Mouse (Mus musculus) forebrain, embryonic 16.5 days (tissue): ENCODE results near the gene Arfrp1. TPM values are rescaled to one million over a fixed set of nuclear protein-coding genes. Genes with fewer than 3 reads are reported as not detected.

Source experiments
- ATAC-seq: fragments of 200-750 bp; cut with Nextera tagmentation; 2 replicates; pipeline ENCODE4 v1.8.0; 2017; ENCODE audit warnings: mild to moderate bottlenecking, moderate library complexity
- H3K27ac ChIP-seq: fragments of 300-500 bp; sonication (generic); 2 replicates; pipeline ENCODE4 v1.5.1; 2014; ENCODE audit warnings: low read length, control low read depth
- H3K27me3 ChIP-seq: fragments of 300-500 bp; sonication (generic); replicated peaks from 2 replicates; pipeline ENCODE4 v1.6.1; 2014; ENCODE audit warnings: low read length; ENCODE audit not compliant: control insufficient read depth, insufficient read depth
- H3K36me3 ChIP-seq: fragments of 300-500 bp; sonication (generic); 2 replicates; pipeline ENCODE4 v1.6.1; 2014; ENCODE audit not compliant: control insufficient read depth, insufficient read depth
- H3K4me1 ChIP-seq: fragments of 300-500 bp; sonication (generic); replicated peaks from 2 replicates; pipeline ENCODE4 v1.6.1; 2014; ENCODE audit warnings: low read length; ENCODE audit not compliant: control insufficient read depth, insufficient read depth
- H3K4me2 ChIP-seq: fragments of 300-500 bp; sonication (generic); 2 replicates; pipeline ENCODE4 v1.6.1; 2014; ENCODE audit warnings: mild to moderate bottlenecking, low read length, control low read depth
- H3K4me3 ChIP-seq: fragments of 300-500 bp; sonication (generic); replicated peaks from 2 replicates; pipeline ENCODE4 v1.5.1; 2014; ENCODE audit warnings: mild to moderate bottlenecking, low read length, control low read depth
- H3K9ac ChIP-seq: fragments of 300-500 bp; sonication (generic); replicated peaks from 2 replicates; pipeline ENCODE4 v1.6.1; 2014; ENCODE audit warnings: low read depth, low read length, control low read depth
- H3K9me3 ChIP-seq: fragments of 300-500 bp; sonication (generic); 2 replicates; pipeline ENCODE4 v1.6.1; 2016; ENCODE audit warnings: low read length; ENCODE audit not compliant: control insufficient read depth
- WGBS: fragments of 180-500 bp; shearing (Covaris S2); extraction: QIAGEN DNeasy Blood & Tissue Kit; methylation state at CpG from one replicate; pipeline ENCODE4 v1.1.7; 2014; 5-methylcytosine and 5-hydroxymethylcytosine counted together
- polyA plus RNA-seq: library from polyadenylated mRNA; unstranded; fragments of >200 nt; fragmentation: Nextera tagmentation; extraction: Ambion mirVana; gene quantifications from 2 replicates; pipeline ENCODE4 v1.2.1, GENCODE M21; 2015

Gene Arfrp1
- polyA plus RNA-seq, 1 experiment from 2014 or later, result 107 TPM

DNA sequence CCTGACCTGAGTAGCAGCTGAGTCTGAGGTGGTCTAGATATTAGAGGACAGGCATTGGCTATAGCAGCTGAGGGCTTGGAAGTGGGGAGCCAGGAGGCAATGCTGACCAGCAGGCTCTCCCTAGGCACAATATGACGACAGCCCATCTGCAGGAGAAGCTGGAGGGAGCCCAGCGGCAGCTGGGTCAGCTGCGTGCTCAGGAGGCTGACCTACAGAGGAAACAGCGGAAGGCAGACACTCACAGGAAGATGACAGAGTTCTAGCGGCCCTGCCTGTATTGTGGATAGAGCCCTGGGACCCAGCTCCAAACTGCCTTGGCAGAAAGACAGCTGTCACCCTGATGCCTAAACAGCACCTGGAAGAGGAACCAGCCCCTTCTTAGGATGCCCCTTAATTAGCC, 15.0 kb upstream of the Arfrp1 start:
- no peaks in the 10 kb centered on the region for H3K4me1 ChIP-seq
- no peaks in the 10 kb centered on the region for H3K9me3 ChIP-seq
- no peaks in the 10 kb centered on the region for H3K27me3 ChIP-seq
- H3K4me3 ChIP-seq, result no peak overlapping the region
- no peak for ATAC-seq
- H3K36me3 ChIP-seq, result peaks cover 17% of the 10 kb centered on the region
- H3K27ac ChIP-seq, result no peak overlapping the region
- 83% methylated on average over 5 of the region's 5 CpGs for WGBS
- no peak overlapping the region for H3K9ac ChIP-seq
- H3K4me2 ChIP-seq, result no peak overlapping the region

DNA sequence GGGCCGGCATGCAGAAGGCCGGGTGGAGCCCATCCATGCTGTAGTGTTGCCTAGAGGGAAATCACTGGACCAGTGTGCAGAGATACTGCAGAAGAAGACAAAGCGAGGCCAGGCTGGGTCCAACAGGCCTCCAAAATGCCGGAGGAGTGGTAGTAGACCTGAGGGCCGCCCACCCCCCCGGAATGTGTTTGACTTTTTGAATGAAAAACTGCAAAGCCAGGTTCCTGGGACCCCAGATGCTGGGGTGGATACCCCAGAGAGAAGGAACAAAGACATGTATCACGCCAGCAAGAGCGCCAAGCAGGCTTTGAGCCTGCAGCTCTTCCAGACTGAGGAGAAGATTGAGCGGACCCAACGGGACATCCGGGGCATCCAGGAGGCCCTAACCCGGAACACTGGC, 14.6 kb upstream of the Arfrp1 start, which contains the start of gene Lime1:
Gene Lime1, plus strand, starts transcription at position 301 of the 400 bp plus-strand sequence.
- Histone ChIP-seq H3K4me2 (no peak within 1 kb of the TSS), H3K9me3 (no peaks in the 10 kb centered on the region), H3K9ac (no peak within 1 kb of the TSS), H3K4me1 (no peaks in the 10 kb centered on the region), H3K27ac (no peak within 1 kb of the TSS), H3K4me3 (no peak within 1 kb of the TSS), H3K36me3 (peaks cover 17% of the 10 kb centered on the region), H3K27me3 (no peaks in the 10 kb centered on the region)
- 93% methylated on average over 12 of the region's 12 CpGs for WGBS
- ATAC-seq, result no peak

DNA sequence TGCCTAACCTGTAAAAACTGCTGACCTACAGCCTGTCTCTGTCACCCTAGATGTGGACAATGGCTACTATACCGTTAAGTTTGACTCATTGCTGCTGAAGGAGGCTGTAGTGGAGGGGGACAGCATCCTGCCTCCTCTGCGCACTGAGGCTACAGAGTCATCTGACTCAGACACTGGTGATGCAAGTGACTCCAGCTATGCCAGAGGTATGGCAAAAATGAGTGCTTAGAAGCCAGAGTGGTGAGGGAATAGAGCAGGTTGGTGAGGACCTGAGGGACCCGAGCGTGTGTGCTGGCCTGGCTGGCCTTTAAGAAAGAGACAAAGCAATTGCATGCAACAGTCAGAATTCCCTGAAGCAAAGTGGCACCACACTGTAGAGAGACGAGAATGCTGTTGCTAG, 13.5 kb upstream of the Arfrp1 start:
- peaks cover 17% of the 10 kb centered on the region for H3K36me3 ChIP-seq
- no peak for ATAC-seq
- WGBS, result 91% methylated on average over 5 of the region's 5 CpGs

DNA sequence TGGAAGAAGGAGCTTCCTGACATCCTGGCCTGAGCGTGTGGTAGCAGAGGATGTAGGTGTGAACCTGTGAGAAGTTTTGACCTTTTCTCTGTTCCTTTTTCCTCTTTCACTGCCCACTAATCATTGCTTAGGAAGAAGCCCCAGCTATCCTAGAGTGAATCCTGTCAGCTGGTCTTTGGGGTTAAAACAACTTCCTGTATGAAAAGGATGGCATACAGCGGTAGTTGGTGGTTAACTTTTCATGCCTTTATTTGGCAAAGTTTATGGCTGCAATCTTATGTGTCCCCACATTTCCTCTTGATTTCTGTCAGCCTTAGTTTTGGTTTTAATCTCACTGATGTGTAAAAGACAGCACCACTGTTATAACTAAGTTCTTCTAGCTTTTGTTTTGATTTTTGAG, 12.0 kb upstream of the Arfrp1 start:
- peaks cover 13% of the 10 kb centered on the region for H3K36me3 ChIP-seq
- H3K9ac ChIP-seq, result no peak overlapping the region
- H3K27ac ChIP-seq, result no peak overlapping the region
- WGBS, result 91% methylated on average over 2 of the region's 2 CpGs
- no peaks in the 10 kb centered on the region for H3K27me3 ChIP-seq
- no peaks in the 10 kb centered on the region for H3K9me3 ChIP-seq
- H3K4me2 ChIP-seq, result no peak overlapping the region
- H3K4me1 ChIP-seq, result no peaks in the 10 kb centered on the region
- H3K4me3 ChIP-seq, result no peak overlapping the region
- no peak for ATAC-seq

More for the DNA sequence above, 13.5 kb upstream of the Arfrp1 start:
- Histone ChIP-seq H3K27me3 (no peaks in the 10 kb centered on the region), H3K27ac (no peak overlapping the region), H3K4me2 (no peak overlapping the region), H3K4me3 (no peak overlapping the region), H3K9me3 (no peaks in the 10 kb centered on the region), H3K4me1 (no peaks in the 10 kb centered on the region), H3K9ac (no peak overlapping the region)

DNA sequence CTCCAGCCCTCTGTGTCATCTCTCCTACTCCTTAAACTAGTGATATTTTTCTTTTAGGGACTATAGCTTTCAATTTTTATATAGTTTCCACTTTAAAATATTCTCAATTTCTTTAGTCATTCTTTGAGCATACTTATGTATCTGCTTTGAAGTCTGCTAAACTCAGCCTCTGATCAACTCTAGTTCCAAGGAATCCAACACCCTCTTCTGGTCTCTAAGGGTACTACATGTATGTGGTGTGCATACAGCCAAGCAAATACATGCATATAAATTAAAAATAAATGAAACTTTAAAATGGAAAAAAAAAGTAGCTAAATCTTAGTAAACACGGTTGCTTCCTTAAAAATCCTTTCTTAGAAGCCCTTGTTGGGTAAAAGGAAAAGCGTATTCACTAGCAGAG, 10.6 kb upstream of the Arfrp1 start:
- 96% methylated on average over 2 of the region's 2 CpGs for WGBS
- Histone ChIP-seq H3K4me2 (no peak overlapping the region), H3K9ac (no peak overlapping the region), H3K9me3 (no peaks in the 10 kb centered on the region), H3K36me3 (peaks cover 10% of the 10 kb centered on the region), H3K4me3 (no peak overlapping the region), H3K4me1 (no peaks in the 10 kb centered on the region), H3K27ac (no peak overlapping the region), H3K27me3 (no peaks in the 10 kb centered on the region)
- ATAC-seq, result no peak

DNA sequence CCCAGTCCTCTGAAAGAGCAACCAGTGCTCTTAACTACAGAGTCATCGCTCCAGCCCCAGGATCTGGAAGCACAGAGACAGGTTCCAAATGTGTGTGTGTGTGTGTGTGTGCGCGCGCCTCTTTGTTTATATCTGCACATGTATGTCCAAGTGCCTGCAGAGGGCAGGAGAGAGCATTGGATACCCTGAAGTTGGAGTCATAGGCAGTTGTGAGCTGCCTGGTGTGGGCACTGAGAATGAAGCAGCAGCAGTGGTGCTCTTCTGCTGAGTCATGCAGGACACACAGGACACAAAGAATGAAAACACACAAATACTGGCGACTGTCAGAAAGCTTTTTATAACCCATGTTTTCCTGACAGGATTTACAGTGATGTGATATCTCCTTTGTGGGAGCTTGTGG, 4.8 kb upstream of the Arfrp1 start:
- Histone ChIP-seq H3K9ac (no peak overlapping the region), H3K4me2 (no peak overlapping the region), H3K4me3 (no peak overlapping the region), H3K27ac (no peak overlapping the region), H3K27me3 (no peaks in the 10 kb centered on the region), H3K9me3 (no peaks in the 10 kb centered on the region), H3K4me1 (peaks cover 29% of the 10 kb centered on the region), H3K36me3 (peaks cover 10% of the 10 kb centered on the region; the same call in 1 of the 2 replicates)
- no peak for ATAC-seq
- WGBS, result 98% methylated on average over 5 of the region's 5 CpGs

DNA sequence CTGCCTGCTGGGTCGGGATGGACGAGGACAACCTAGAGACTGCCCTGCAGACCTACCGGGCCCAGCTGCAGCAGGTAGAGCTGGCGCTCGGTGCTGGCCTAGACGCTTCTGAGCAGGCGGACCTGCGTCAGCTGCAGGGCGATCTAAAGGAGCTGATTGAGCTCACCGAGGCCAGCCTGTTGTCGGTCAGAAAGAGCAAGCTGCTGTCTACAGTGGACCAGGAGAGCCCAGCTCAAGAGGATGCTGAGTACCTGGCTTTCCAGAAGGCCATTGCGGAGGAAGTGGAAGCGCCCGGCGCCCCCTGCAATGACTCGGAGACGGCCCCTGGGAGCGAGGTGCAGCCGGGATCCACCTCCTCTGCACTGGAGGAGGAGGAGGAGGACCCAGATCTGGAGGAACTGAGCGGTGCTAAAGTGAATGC, 461 bp upstream of the Arfrp1 start:
- Histone ChIP-seq H3K9me3 (no peaks in the 10 kb centered on the region), H3K36me3 (peaks cover 19% of the 10 kb centered on the region), H3K27ac (peak overlapping the region; percentile 79), H3K9ac (peak overlapping the region; percentile 91), H3K4me1 (peaks cover 35% of the 10 kb centered on the region), H3K27me3 (no peaks in the 10 kb centered on the region), H3K4me2 (peak overlapping the region; percentile 87), H3K4me3 (peak overlapping the region; percentile 93)
- ATAC-seq, result peak; percentile 49
- 0% methylated on average over 19 of the region's 20 CpGs for WGBS

DNA sequence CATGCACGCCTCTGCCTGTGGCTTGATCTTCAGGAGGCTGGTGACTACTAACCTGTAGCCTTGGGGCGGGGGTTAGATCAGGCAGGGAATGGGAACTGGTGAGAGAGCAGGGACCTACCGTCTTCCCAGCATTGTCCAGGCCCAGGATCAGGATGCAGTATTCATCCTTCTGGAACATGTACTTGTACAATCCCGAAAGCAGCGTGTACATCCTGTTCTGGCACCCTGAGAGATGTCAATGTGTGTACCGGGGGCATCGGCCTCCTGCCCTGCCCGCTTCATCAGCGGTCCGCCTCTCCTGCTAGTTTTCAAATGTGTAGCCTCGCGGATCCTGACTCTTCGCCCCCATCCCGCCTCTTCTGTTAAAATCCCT, 731 bp downstream of the Arfrp1 start:
- ATAC-seq, result peak; percentile 5; the same call in 1 of the 2 replicates
- Histone ChIP-seq H3K27me3 (no peaks in the 10 kb centered on the region), H3K4me1 (peaks cover 35% of the 10 kb centered on the region), H3K4me2 (peak overlapping the region; percentile 87), H3K9me3 (no peaks in the 10 kb centered on the region), H3K36me3 (peaks cover 24% of the 10 kb centered on the region), H3K4me3 (peak overlapping the region; percentile 93), H3K27ac (peak overlapping the region; percentile 79), H3K9ac (peak overlapping the region; percentile 91)
- WGBS, result 8% methylated on average over 14 of the region's 14 CpGs

DNA sequence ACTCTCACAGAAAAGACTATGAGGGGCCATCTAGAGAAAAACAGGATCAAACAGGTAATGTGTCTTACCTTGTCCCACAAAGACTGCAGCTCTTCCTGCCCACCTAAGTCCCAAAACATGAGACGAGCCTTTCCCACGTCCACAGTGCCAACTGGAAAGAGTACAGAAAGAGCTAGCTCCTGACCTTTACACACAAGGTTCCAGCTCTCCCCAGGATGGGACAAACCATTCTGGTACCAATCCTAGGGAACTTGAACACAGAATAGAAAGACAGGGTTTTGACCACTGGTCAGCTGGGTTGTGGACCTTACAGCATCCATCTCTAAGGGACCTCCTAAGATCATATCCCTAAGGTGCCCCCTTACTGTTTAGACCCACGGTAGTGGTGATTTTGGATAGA, 1.3 kb downstream of the Arfrp1 start:
- Histone ChIP-seq H3K9ac (peak overlapping the region; percentile 91), H3K4me3 (peak overlapping the region; percentile 93), H3K27ac (no peak overlapping the region), H3K4me2 (peak overlapping the region; percentile 87), H3K9me3 (no peaks in the 10 kb centered on the region), H3K27me3 (no peaks in the 10 kb centered on the region), H3K36me3 (peaks cover 28% of the 10 kb centered on the region), H3K4me1 (peaks cover 33% of the 10 kb centered on the region)
- ATAC-seq, result no peak
- 85% methylated on average over 3 of the region's 3 CpGs for WGBS

DNA sequence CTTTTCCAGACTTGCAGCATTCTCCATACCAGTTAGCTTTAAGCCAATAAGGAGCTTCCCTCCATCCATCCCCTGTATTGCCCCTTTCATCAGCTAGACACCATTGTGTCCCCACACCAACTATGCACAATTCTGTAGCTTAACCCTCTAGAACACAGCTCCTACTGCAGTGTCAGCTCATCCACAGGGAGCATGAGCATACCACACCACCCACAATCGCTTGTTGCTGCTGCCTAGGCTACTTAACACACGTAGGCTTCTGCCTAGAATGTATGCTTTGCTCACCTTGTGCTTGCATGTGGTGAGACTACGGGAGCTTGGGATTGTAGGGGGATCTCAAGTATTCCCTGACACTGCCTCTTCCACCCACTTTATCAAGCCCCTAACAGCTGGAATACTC, 8.4 kb downstream of the Arfrp1 start:
- no peak for ATAC-seq
- peaks cover 33% of the 10 kb centered on the region for H3K36me3 ChIP-seq
- 81% methylated on average over 3 of the region's 3 CpGs for WGBS

More for the DNA sequence above, 8.4 kb downstream of the Arfrp1 start:
- H3K4me2 ChIP-seq, result no peak overlapping the region
- no peak overlapping the region for H3K9ac ChIP-seq
- no peaks in the 10 kb centered on the region for H3K4me1 ChIP-seq
- no peaks in the 10 kb centered on the region for H3K27me3 ChIP-seq
- no peaks in the 10 kb centered on the region for H3K9me3 ChIP-seq
- no peak overlapping the region for H3K27ac ChIP-seq
- H3K4me3 ChIP-seq, result no peak overlapping the region
